Mouse (Mus musculus) ES-E14 (cell line): Measurements from ENCODE around the gene Nanos1.

Experiments
- CHD2 ChIP-seq: IDR thresholded peaks from 2 replicates; pipeline ENCODE4 v1.6.1; 2014; ENCODE audit warnings: mild to moderate bottlenecking, low read depth, low read length, inconsistent platforms
- HCFC1 ChIP-seq: IDR thresholded peaks from 2 replicates; pipeline ENCODE4 v1.6.1; 2012; ENCODE audit warnings: low read length, inconsistent platforms, borderline replicate concordance; ENCODE audit not compliant: insufficient read depth
- MAFK ChIP-seq: IDR thresholded peaks from 2 replicates; pipeline ENCODE4 v1.6.1; 2014; ENCODE audit warnings: mild to moderate bottlenecking, low read depth, low read length, inconsistent platforms; ENCODE audit not compliant: insufficient read depth
- ZC3H11A ChIP-seq: IDR thresholded peaks from 2 replicates; pipeline ENCODE4 v1.6.1; 2012; ENCODE audit warnings: low read depth, mild to moderate bottlenecking, inconsistent platforms, low read length, borderline replicate concordance
- ZNF384 ChIP-seq: IDR thresholded peaks from 2 replicates; pipeline ENCODE4 v1.6.1; 2012; ENCODE audit warnings: low read depth, low read length, inconsistent platforms

GRCm38 (mm10) chr19:60716381-60716780 is 39.4 kb upstream of the Nanos1 start:
- TF ChIP-seq HCFC1 = no peak
- no peak for TF ChIP-seq CHD2
- TF ChIP-seq MAFK = no peak
- no peak for TF ChIP-seq ZC3H11A
- TF ChIP-seq ZNF384 = no peak
